Mouse (Mus musculus): ENCODE results near the gene Etv6.
"Not testable (repeated sequence)": the region's sequence is repeated elsewhere in the genome, so short reads cannot be mapped to it uniquely, and the experiment has no call there.

The Etv6 gene

GRCm38 (mm10) chr6:134035490-134036405 lies at the start of gene Etv6:
Etv6 (plus strand) TSS chr6:134035700.
- DNase-seq (ENCODE audit: low spot score) = peak; percentile 40

GRCm38 (mm10) chr6:133986161-133986560 lies 49.3 kb upstream of the Etv6 start:
- DNase-seq (ENCODE audit: low spot score) = no peak

GRCm38 (mm10) chr6:133987068-133987591 lies 48.4 kb upstream of the Etv6 start:
- DNase-seq (ENCODE audit: low spot score) = no peak

GRCm38 (mm10) chr6:133988011-133988410 lies 47.5 kb upstream of the Etv6 start:
- no peak for DNase-seq (ENCODE audit: low spot score)

- DNase-seq (ENCODE audit: low spot score) = no peak
These were observed 38.0 kb upstream of the Etv6 start for GRCm38 (mm10) chr6:133997461-133997860.

- no peak for DNase-seq (ENCODE audit: low spot score)
These were observed 37.6 kb upstream of the Etv6 start for GRCm38 (mm10) chr6:133997935-133998334.

GRCm38 (mm10) chr6:134014488-134015110 lies 20.9 kb upstream of the Etv6 start:
- not testable (repeated sequence) for DNase-seq (ENCODE audit: low spot score)

GRCm38 (mm10) chr6:134018807-134019206 lies 16.7 kb upstream of the Etv6 start:
- no peak for DNase-seq (ENCODE audit: low spot score)

GRCm38 (mm10) chr6:134020821-134021220 lies 14.7 kb upstream of the Etv6 start:
- DNase-seq (ENCODE audit: low spot score) = no peak

GRCm38 (mm10) chr6:134026264-134026663 lies 9.2 kb upstream of the Etv6 start:
- DNase-seq (ENCODE audit: low spot score) = no peak

GRCm38 (mm10) chr6:134027022-134027421 lies 8.5 kb upstream of the Etv6 start:
- DNase-seq (ENCODE audit: low spot score) = no peak

GRCm38 (mm10) chr6:134032451-134032850 lies 3.0 kb upstream of the Etv6 start:
- no peak for DNase-seq (ENCODE audit: low spot score)

GRCm38 (mm10) chr6:134034436-134034835 lies 1.1 kb upstream of the Etv6 start:
- no peak for DNase-seq (ENCODE audit: low spot score)

GRCm38 (mm10) chr6:134034904-134035489 lies 503 bp upstream of the Etv6 start:
- DNase-seq (ENCODE audit: low spot score) = peak; percentile 30

GRCm38 (mm10) chr6:134036491-134036911 lies 1.0 kb downstream of the Etv6 start:
- DNase-seq (ENCODE audit: low spot score) = no peak

- no peak for DNase-seq (ENCODE audit: low spot score)
These were observed 1.5 kb downstream of the Etv6 start for GRCm38 (mm10) chr6:134036951-134037431.

GRCm38 (mm10) chr6:134037960-134038359 lies 2.5 kb downstream of the Etv6 start:
- no peak for DNase-seq (ENCODE audit: low spot score)

- no peak for DNase-seq (ENCODE audit: low spot score)
These were observed 3.4 kb downstream of the Etv6 start for GRCm38 (mm10) chr6:134038881-134039280.

- DNase-seq (ENCODE audit: low spot score) = no peak
These were observed 3.9 kb downstream of the Etv6 start for GRCm38 (mm10) chr6:134039351-134039750.

- no peak for DNase-seq (ENCODE audit: low spot score)
These were observed 4.8 kb downstream of the Etv6 start for GRCm38 (mm10) chr6:134040312-134040711.

GRCm38 (mm10) chr6:134041286-134041685 lies 5.8 kb downstream of the Etv6 start:
- no peak for DNase-seq (ENCODE audit: low spot score)

GRCm38 (mm10) chr6:134041916-134042315 lies 6.4 kb downstream of the Etv6 start:
- no peak for DNase-seq (ENCODE audit: low spot score)
